Mouse (Mus musculus) embryonic facial prominence, embryonic 11.5 days (tissue): Measurements from ENCODE around the gene Liph. TPM values are rescaled to one million over a fixed set of nuclear protein-coding genes. Genes with fewer than 3 reads are reported as not detected.

Experiments
- ATAC-seq: fragments of 200-750 bp; cut with Nextera tagmentation; replicated peaks from 2 replicates; pipeline ENCODE4 v1.8.0; 2017; ENCODE audit warnings: low read depth; ENCODE audit not compliant: insufficient number of reproducible peaks, low FRiP score, low TSS enrichment
- DNase-seq: peaks from one replicate; pipeline ENCODE4 v3.0.0-alpha.2; 2015; ENCODE audit warnings: low spot score
- H3K27ac ChIP-seq: fragments of 300-500 bp; sonication (generic); replicated peaks from 2 replicates; pipeline ENCODE4 v1.5.1; 2014; ENCODE audit warnings: mild to moderate bottlenecking, low read depth, low read length, control low read depth
- H3K27me3 ChIP-seq: fragments of 300-500 bp; sonication (generic); 2 replicates; pipeline ENCODE4 v1.6.1; 2014; ENCODE audit warnings: mild to moderate bottlenecking, low read length, moderate library complexity, mixed read lengths; ENCODE audit not compliant: control insufficient read depth, insufficient read depth
- H3K36me3 ChIP-seq: fragments of 300-500 bp; sonication (generic); replicated peaks from 2 replicates; pipeline ENCODE4 v1.6.1; 2014; ENCODE audit warnings: low read depth, mild to moderate bottlenecking, low read length, moderate library complexity, mixed read lengths; ENCODE audit not compliant: control insufficient read depth, insufficient read depth
- H3K4me1 ChIP-seq: fragments of 300-500 bp; sonication (generic); 2 replicates; pipeline ENCODE4 v1.6.1; 2014; ENCODE audit warnings: low read length, mixed read lengths; ENCODE audit not compliant: control insufficient read depth, insufficient read depth
- H3K4me2 ChIP-seq: fragments of 300-500 bp; sonication (generic); 2 replicates; pipeline ENCODE4 v1.6.1; 2014; ENCODE audit warnings: low read depth, mild to moderate bottlenecking, control low read depth, low read length, moderate library complexity
- H3K4me3 ChIP-seq: fragments of 300-500 bp; sonication (generic); 2 replicates; pipeline ENCODE4 v1.5.1; 2014; ENCODE audit warnings: low read depth, low read length, control low read depth
- H3K9ac ChIP-seq: fragments of 300-500 bp; sonication (generic); replicated peaks from 2 replicates; pipeline ENCODE4 v1.6.1; 2014; ENCODE audit warnings: mild to moderate bottlenecking, control low read depth, low read length
- H3K9me3 ChIP-seq: fragments of 300-500 bp; sonication (generic); replicated peaks from 2 replicates; pipeline ENCODE4 v1.6.1; 2016; ENCODE audit warnings: mild to moderate bottlenecking, low read length, inconsistent platforms, mixed read lengths; ENCODE audit not compliant: control insufficient read depth
- WGBS: fragments of 180-500 bp; shearing (Covaris S2); extraction: QIAGEN DNeasy Blood & Tissue Kit; methylation state at CpG from one replicate; pipeline ENCODE4 v1.1.7; 2014; 5-methylcytosine and 5-hydroxymethylcytosine counted together
- polyA plus RNA-seq: library from polyadenylated mRNA; unstranded; fragments of >200 nt; fragmentation: Nextera tagmentation; extraction: Ambion mirVana; gene quantifications from 2 replicates; pipeline ENCODE4 v1.2.1, GENCODE M21; 2014

Gene Liph
- not detected in 2 replicates for polyA plus RNA-seq

- Histone ChIP-seq H3K27ac (no peak within 1 kb of the TSS), H3K9me3 (no peaks in the 10 kb centered on the region), H3K4me1 (no peaks in the 10 kb centered on the region), H3K4me2 (peak within 1 kb of the TSS; percentile 25), H3K36me3 (no peaks in the 10 kb centered on the region), H3K27me3 (no peaks in the 10 kb centered on the region), H3K4me3 (0 out of 2 replicates have a peak within 1 kb of the TSS, but pooled peaks have one; percentile 3), H3K9ac (no peak within 1 kb of the TSS)
- DNase-seq (no peak), ATAC-seq (no peak)
- WGBS: 11% methylated on average over 16 of the region's 16 CpGs
Observed at GRCm38 (mm10) chr16:21995304-21995703, at the start of gene Liph. TSS of gene Liph (minus strand) at chr16:21995663.

- Histone ChIP-seq H3K9me3 (no peaks in the 10 kb centered on the region), H3K4me3 (no peak overlapping the region), H3K4me2 (no peak overlapping the region), H3K27me3 (no peaks in the 10 kb centered on the region), H3K9ac (no peak overlapping the region), H3K27ac (no peak overlapping the region), H3K36me3 (peaks cover 2% of the 10 kb centered on the region), H3K4me1 (no peaks in the 10 kb centered on the region)
- no peak for ATAC-seq
- 90% methylated on average over 4 of the region's 4 CpGs for WGBS
- DNase-seq: no peak
Observed at GRCm38 (mm10) chr16:22043830-22044229, 48.4 kb upstream of the Liph start.

- peaks cover 2% of the 10 kb centered on the region for H3K36me3 ChIP-seq
- no peaks in the 10 kb centered on the region for H3K9me3 ChIP-seq
- H3K4me2 ChIP-seq: no peak overlapping the region
- H3K27ac ChIP-seq: no peak overlapping the region
- no peak overlapping the region for H3K9ac ChIP-seq
- 89% methylated on average over 1 of the region's 1 CpGs for WGBS
- no peaks in the 10 kb centered on the region for H3K4me1 ChIP-seq
- H3K4me3 ChIP-seq: no peak overlapping the region
- ATAC-seq (no peak), DNase-seq (no peak)
- no peaks in the 10 kb centered on the region for H3K27me3 ChIP-seq
Observed at GRCm38 (mm10) chr16:22039978-22040377, 44.5 kb upstream of the Liph start.

- no peak for ATAC-seq
Observed at GRCm38 (mm10) chr16:22038554-22038953, 43.1 kb upstream of the Liph start.

GRCm38 (mm10) chr16:22027474-22027873, 32.0 kb upstream of the Liph start:
- H3K36me3 ChIP-seq: peaks cover 9% of the 10 kb centered on the region

More at GRCm38 (mm10) chr16:22038554-22038953, 43.1 kb upstream of the Liph start:
- Histone ChIP-seq H3K4me2 (no peak overlapping the region), H3K9ac (no peak overlapping the region), H3K4me1 (no peaks in the 10 kb centered on the region), H3K4me3 (no peak overlapping the region), H3K27ac (no peak overlapping the region), H3K27me3 (no peaks in the 10 kb centered on the region), H3K36me3 (peaks cover 2% of the 10 kb centered on the region), H3K9me3 (no peaks in the 10 kb centered on the region)
- DNase-seq: no peak
- WGBS: 90% methylated on average over 10 of the region's 10 CpGs

GRCm38 (mm10) chr16:22022122-22022521, 26.7 kb upstream of the Liph start:
- DNase-seq: peak; percentile 13
- Histone ChIP-seq H3K27me3 (no peaks in the 10 kb centered on the region), H3K9me3 (peaks cover 4% of the 10 kb centered on the region), H3K4me1 (no peaks in the 10 kb centered on the region), H3K4me2 (no peak overlapping the region), H3K27ac (no peak overlapping the region), H3K4me3 (no peak overlapping the region), H3K36me3 (peaks cover 3% of the 10 kb centered on the region; the same call in 1 of the 2 replicates), H3K9ac (no peak overlapping the region)
- 95% methylated on average over 2 of the region's 2 CpGs for WGBS
- no peak for ATAC-seq

More at GRCm38 (mm10) chr16:22027474-22027873, 32.0 kb upstream of the Liph start:
- no peak for ATAC-seq
- WGBS: 95% methylated on average over 5 of the region's 5 CpGs
- H3K4me2 ChIP-seq: no peak overlapping the region
- no peaks in the 10 kb centered on the region for H3K27me3 ChIP-seq
- H3K9ac ChIP-seq: no peak overlapping the region
- H3K9me3 ChIP-seq: no peaks in the 10 kb centered on the region
- DNase-seq: no peak
- no peak overlapping the region for H3K27ac ChIP-seq
- H3K4me3 ChIP-seq: no peak overlapping the region
- H3K4me1 ChIP-seq: no peaks in the 10 kb centered on the region

- Histone ChIP-seq H3K36me3 (no peaks in the 10 kb centered on the region; the same call in 1 of the 2 replicates), H3K4me3 (no peak overlapping the region), H3K27ac (no peak overlapping the region), H3K9ac (no peak overlapping the region), H3K27me3 (no peaks in the 10 kb centered on the region), H3K4me2 (no peak overlapping the region), H3K4me1 (no peaks in the 10 kb centered on the region), H3K9me3 (no peaks in the 10 kb centered on the region)
- ATAC-seq: no peak
- 76% methylated on average over 1 of the region's 1 CpGs for WGBS
- DNase-seq: no peak
Observed at GRCm38 (mm10) chr16:22015569-22015968, 20.1 kb upstream of the Liph start.

GRCm38 (mm10) chr16:22009596-22009995, 14.1 kb upstream of the Liph start:
- H3K9me3 ChIP-seq: no peaks in the 10 kb centered on the region
- no peaks in the 10 kb centered on the region for H3K27me3 ChIP-seq
- no peaks in the 10 kb centered on the region for H3K36me3 ChIP-seq
- peak overlapping the region; percentile 90 for H3K9ac ChIP-seq
- no peaks in the 10 kb centered on the region for H3K4me1 ChIP-seq
- DNase-seq (no peak), ATAC-seq (peak; percentile 64)
- H3K27ac ChIP-seq: no peak overlapping the region
- under 1% methylated on average over 49 of the region's 51 CpGs for WGBS
- H3K4me3 ChIP-seq: peak overlapping the region; percentile 96
- H3K4me2 ChIP-seq: peak overlapping the region; percentile 49
